Mouse (Mus musculus) naive thymus-derived CD4-positive, alpha-beta T cell, adult 2 months (primary cell): ENCODE results near the gene Krtap5-4.
"Not testable (repeated sequence)": the region's sequence is repeated elsewhere in the genome, so short reads cannot be mapped to it uniquely, and the experiment has no call there.

Experiments
- DNase-seq: peaks from one replicate; pipeline ENCODE4 v3.0.0-alpha.2; 2011; ENCODE audit warnings: low read depth

The Krtap5-4 gene

GRCm38 (mm10) chr7:142303249-142303648 is at the start of gene Krtap5-4:
TSS of gene Krtap5-4 (plus strand) at chr7:142303549.
- DNase-seq = no peak

- DNase-seq = peak; percentile 10
These were observed 47.8 kb upstream of the Krtap5-4 start for GRCm38 (mm10) chr7:142255517-142255916.

GRCm38 (mm10) chr7:142258254-142258653 is 45.1 kb upstream of the Krtap5-4 start, which contains the start of gene Gm2431:
TSS of gene Gm2431 (minus strand) at chr7:142258354.
- not testable (repeated sequence) for DNase-seq

- DNase-seq = not testable (repeated sequence)
These were observed 29.1 kb upstream of the Krtap5-4 start, which contains the start of gene Gm4559 for GRCm38 (mm10) chr7:142274263-142274662. TSS of gene Gm4559 (minus strand) at chr7:142274363.

GRCm38 (mm10) chr7:142278183-142278582 is 25.2 kb upstream of the Krtap5-4 start:
- DNase-seq = peak; percentile 67

GRCm38 (mm10) chr7:142279291-142279690 is 24.1 kb upstream of the Krtap5-4 start:
- not testable (repeated sequence) for DNase-seq

- not testable (repeated sequence) for DNase-seq
These were observed 20.5 kb upstream of the Krtap5-4 start for GRCm38 (mm10) chr7:142282847-142283246.

GRCm38 (mm10) chr7:142284023-142284591 is 19.2 kb upstream of the Krtap5-4 start:
- DNase-seq = peak; percentile 78

- peak; percentile 90 for DNase-seq
These were observed 18.7 kb upstream of the Krtap5-4 start for GRCm38 (mm10) chr7:142284615-142285080.

- no peak for DNase-seq
These were observed 18.1 kb upstream of the Krtap5-4 start for GRCm38 (mm10) chr7:142285130-142285835.

GRCm38 (mm10) chr7:142285910-142286612 is 17.3 kb upstream of the Krtap5-4 start:
- not testable (repeated sequence) for DNase-seq

- DNase-seq = peak; percentile 55
These were observed 9.5 kb upstream of the Krtap5-4 start for GRCm38 (mm10) chr7:142293851-142294250.

- no peak for DNase-seq
These were observed 7.9 kb upstream of the Krtap5-4 start for GRCm38 (mm10) chr7:142295418-142295817.

- not testable (repeated sequence) for DNase-seq
These were observed 7.2 kb upstream of the Krtap5-4 start for GRCm38 (mm10) chr7:142296108-142296507.

- DNase-seq = not testable (repeated sequence)
These were observed 6.3 kb upstream of the Krtap5-4 start, which contains the start of gene Krtap5-1 for GRCm38 (mm10) chr7:142297018-142297417. TSS of gene Krtap5-1 (minus strand) at chr7:142297118.

- DNase-seq = not testable (repeated sequence)
These were observed 580 bp downstream of the Krtap5-4 start for GRCm38 (mm10) chr7:142303929-142304328.

- no peak for DNase-seq
These were observed 11.4 kb downstream of the Krtap5-4 start for GRCm38 (mm10) chr7:142314600-142315285.

GRCm38 (mm10) chr7:142316558-142316957 is 13.2 kb downstream of the Krtap5-4 start:
- DNase-seq = peak; percentile 73

- no peak for DNase-seq
These were observed 13.9 kb downstream of the Krtap5-4 start for GRCm38 (mm10) chr7:142317216-142317615.

- no peak for DNase-seq
These were observed 15.8 kb downstream of the Krtap5-4 start for GRCm38 (mm10) chr7:142319124-142319523.

- no peak for DNase-seq
These were observed 17.6 kb downstream of the Krtap5-4 start for GRCm38 (mm10) chr7:142320906-142321305.
